Mouse (Mus musculus) adrenal gland, postnatal 4 days (tissue): ENCODE measurements at regions not wholly inside any gene's neighbourhood (a gene's known extent, or its start where the extent isn't known, plus 50 kb on each side); places are given as distances from the start of the nearest gene placed in this dataset.

ENCODE experiments used
- DNase-seq, 2 experiments: peaks; one replicate each; pipeline ENCODE4 v3.0.0; 2021 to 2022; ENCODE audit warnings: low spot score in 2 of 2, mixed read lengths in 2 of 2

- peak in 1 of 2 experiments; percentile 9 for DNase-seq
These were observed 310.0 kb upstream of the Magi2 start for GRCm38 (mm10) chr5:18916688-18917285.

GRCm38 (mm10) chr5:18953875-18954474 lies 272.9 kb upstream of the Magi2 start:
- DNase-seq, result no peak
